ENCODE assay signal across 9 mouse cellular contexts in genomic region chr16:91534477-91534876, GRCm38 (mm10). TPM values are rescaled to one million over a fixed set of nuclear protein-coding genes. Genes with fewer than 3 reads are reported as not detected.
DNase-seq lines count a peak whose midpoint lies in the region; ATAC-seq and TF ChIP-seq lines count a peak whose summit lies in the region.
"Had no signal": no experiment of that assay in that cellular context is flagged by ENCODE, and none has a peak within 500 bp of the region (broad histone marks: within the 10 kb centered on the region; RNA-seq: fewer than 3 reads in every experiment).

No protein-coding gene starts in this region.

- ATAC-seq in heart, embryonic 12.5 days (ENCODE audit: insufficient number of reproducible peaks, low FRiP score) = peak; percentile 91
- ATAC-seq in intestine, postnatal 0 days = peak; percentile 94

- 50% methylated on average over 13 of the region's 13 CpGs for WGBS in heart, embryonic 12.5 days
- 55% methylated on average over 13 of the region's 13 CpGs for WGBS in intestine, postnatal 0 days

- H3K36me3 ChIP-seq in heart, embryonic 12.5 days = no peaks in the 10 kb centered on the region
- H3K36me3 ChIP-seq in intestine, postnatal 0 days (ENCODE audit: control insufficient read depth, insufficient read depth) = no peaks in the 10 kb centered on the region
- H3K36me3 ChIP-seq: neural tube, embryonic 12.5 days had no signal

- H3K9ac ChIP-seq in heart, embryonic 12.5 days = no peak overlapping the region
- H3K9ac ChIP-seq in intestine, postnatal 0 days (ENCODE audit: low read depth, low read length) = no peak overlapping the region
- H3K9ac ChIP-seq: neural tube, embryonic 12.5 days had no signal

- no peaks in the 10 kb centered on the region for H3K9me3 ChIP-seq in heart, embryonic 12.5 days (replicated peaks)
- H3K9me3 ChIP-seq in intestine, postnatal 0 days (ENCODE audit: control insufficient read depth) = no peaks in the 10 kb centered on the region
- H3K9me3 ChIP-seq: neural tube, embryonic 12.5 days had no signal

- no peak overlapping the region for H3K27ac ChIP-seq in heart, embryonic 12.5 days (ENCODE audit: poor library complexity, severe bottlenecking)
- H3K27ac ChIP-seq in intestine, postnatal 0 days (ENCODE audit: low read depth, low read length) = no peak overlapping the region
- H3K27ac ChIP-seq: neural tube, embryonic 12.5 days had no signal

- peaks cover 49% of the 10 kb centered on the region for H3K4me1 ChIP-seq in heart, embryonic 12.5 days (replicated peaks)
- peaks cover 5% of the 10 kb centered on the region; the same call in 1 of the 2 replicates for H3K4me1 ChIP-seq in intestine, postnatal 0 days (replicated peaks; ENCODE audit: control insufficient read depth, insufficient read depth, low read length)
- H3K4me1 ChIP-seq: neural tube, embryonic 12.5 days had no signal

- H3K4me2 ChIP-seq in heart, embryonic 12.5 days = no peak overlapping the region
- H3K4me2 ChIP-seq in intestine, postnatal 0 days (replicated peaks; ENCODE audit: low read depth) = no peak overlapping the region
- H3K4me2 ChIP-seq: neural tube, embryonic 12.5 days had no signal

- DNase-seq in heart, adult 9 months (ENCODE audit: low spot score in 2 of 2) = no peak
- peak; percentile 38 to 53 for DNase-seq in spleen, postnatal 36 days (ENCODE audit: low spot score in 2 of 2)
- DNase-seq in spleen, adult 12 weeks (ENCODE audit: low spot score) = no peak
- DNase-seq in c-Kit-negative CD71-positive TER-119-positive erythroid progenitor cells, embryonic 14.5 days (ENCODE audit: low read depth, low spot score) = peak; percentile 82
- peak; percentile 34 for DNase-seq in retina, postnatal 1 day
- no peak for DNase-seq in frontal cortex, postnatal 10 days (ENCODE audit: low spot score in 2 of 2)

- no peaks in the 10 kb centered on the region for H3K27me3 ChIP-seq in heart, embryonic 12.5 days (replicated peaks)
- H3K27me3 ChIP-seq in intestine, postnatal 0 days (replicated peaks; ENCODE audit: control insufficient read depth, insufficient read depth, low read length) = no peaks in the 10 kb centered on the region
- H3K27me3 ChIP-seq: neural tube, embryonic 12.5 days had no signal

- H3K4me3 ChIP-seq in heart, embryonic 12.5 days = no peak overlapping the region
- H3K4me3 ChIP-seq in intestine, postnatal 0 days (ENCODE audit: low read depth, low read length) = no peak overlapping the region
- H3K4me3 ChIP-seq: neural tube, embryonic 12.5 days had no signal

- TF ChIP-seq CTCF in intestine, postnatal 0 days (IDR thresholded peaks at IDR 0.05; ENCODE audit: low read depth) = no peak

RNA-seq across cellular contexts. Expression of gene Ifngr2, which starts 12.4 kb away (rescaled TPM):
- polyA plus RNA-seq in heart, embryonic 12.5 days (2016; fragmentation: Nextera tagmentation; extraction: Ambion mirVana) = 99.4 and 110 TPM in 2 replicates
- 138 and 146 TPM in 2 replicates for polyA plus RNA-seq in intestine, postnatal 0 days (2015; fragmentation: Nextera tagmentation; extraction: Ambion mirVana)

RNA-seq across cellular contexts. Expression of gene Ifnar1, which starts 49.4 kb away (rescaled TPM):
- polyA plus RNA-seq in heart, embryonic 12.5 days (2016; fragmentation: Nextera tagmentation; extraction: Ambion mirVana) = 40.0 and 40.1 TPM in 2 replicates
- 18.2 and 21.6 TPM in 2 replicates for polyA plus RNA-seq in intestine, postnatal 0 days (2015; fragmentation: Nextera tagmentation; extraction: Ambion mirVana)

Comparison
In these comparisons a context has a peak if more than half of its experiments do, and no peak if none do; other contexts are left out.
1. DNase-seq: peak in spleen, postnatal 36 days (2 of 2), c-Kit-negative CD71-positive TER-119-positive erythroid progenitor cells, embryonic 14.5 days (single experiment) and retina, postnatal 1 day (single experiment); none in heart, adult 9 months (0 of 2), spleen, adult 12 weeks (single experiment) and frontal cortex, postnatal 10 days (0 of 2).